Mouse (Mus musculus): ENCODE data around the gene Zfp28. TPM values are rescaled to one million over a fixed set of nuclear protein-coding genes. Genes with fewer than 3 reads are reported as not detected.
A peak's percentile ranks its signal among the peaks of the same experiment; 100 is the strongest.
"Not testable (repeated sequence)": the region's sequence is repeated elsewhere in the genome, so short reads cannot be mapped to it uniquely, and the experiment has no call there.

Gene Zfp28
- polyA plus RNA-seq, 1 experiment from 2014 or later = 8.3 TPM

DNA sequence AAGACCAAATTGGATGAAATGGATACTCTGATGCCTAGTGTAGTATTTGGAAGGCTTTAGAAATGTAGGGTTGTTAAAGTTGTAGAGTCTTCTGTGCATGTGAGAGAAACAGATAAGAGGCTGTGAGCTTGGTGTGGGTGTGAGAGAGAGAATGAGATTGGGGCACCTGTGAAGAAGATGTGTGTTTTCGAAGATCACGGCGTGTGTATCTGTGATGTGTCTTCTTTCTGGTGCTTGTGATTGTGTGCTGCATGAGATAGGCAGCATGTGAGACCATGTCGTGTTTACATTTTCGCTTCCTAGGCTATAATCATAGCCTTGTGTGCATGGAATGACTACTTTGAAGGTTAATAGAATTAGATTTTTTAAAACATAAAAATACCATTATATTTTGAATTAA is 15.9 kb upstream of the Zfp28 start:
- H3K4me1 ChIP-seq = peaks cover 6% of the 10 kb centered on the region
- no peak overlapping the region for H3K27ac ChIP-seq
- 92% methylated on average over 5 of the region's 5 CpGs for WGBS
- no peaks in the 10 kb centered on the region for H3K27me3 ChIP-seq
- H3K9me3 ChIP-seq (replicated peaks) = no peaks in the 10 kb centered on the region
- ATAC-seq (replicated peaks; ENCODE audit: low FRiP score) = no peak
- no peak overlapping the region for H3K4me2 ChIP-seq
- H3K4me3 ChIP-seq (replicated peaks) = no peak overlapping the region
- H3K9ac ChIP-seq = no peak overlapping the region
- H3K36me3 ChIP-seq = no peaks in the 10 kb centered on the region

GRCm38 (mm10) chr7:6368146-6368545 is 14.9 kb upstream of the Zfp28 start:
- not testable (repeated sequence) for ATAC-seq (replicated peaks; ENCODE audit: low FRiP score); H3K27me3 ChIP-seq; H3K4me2 ChIP-seq; H3K36me3 ChIP-seq; H3K9me3 ChIP-seq (replicated peaks); H3K4me3 ChIP-seq (replicated peaks); H3K4me1 ChIP-seq; H3K27ac ChIP-seq; H3K9ac ChIP-seq
- WGBS = 78% methylated on average over 5 of the region's 5 CpGs

GRCm38 (mm10) chr7:6369460-6369859 is 13.6 kb upstream of the Zfp28 start:
- Histone ChIP-seq H3K4me3 (replicated peaks) (no peak overlapping the region), H3K4me2 (no peak overlapping the region), H3K27me3 (no peaks in the 10 kb centered on the region), H3K9me3 (replicated peaks) (no peaks in the 10 kb centered on the region), H3K9ac (no peak overlapping the region), H3K4me1 (no peaks in the 10 kb centered on the region), H3K27ac (no peak overlapping the region), H3K36me3 (no peaks in the 10 kb centered on the region)
- ATAC-seq (replicated peaks; ENCODE audit: low FRiP score) = no peak
- WGBS = 91% methylated on average over 3 of the region's 3 CpGs

DNA sequence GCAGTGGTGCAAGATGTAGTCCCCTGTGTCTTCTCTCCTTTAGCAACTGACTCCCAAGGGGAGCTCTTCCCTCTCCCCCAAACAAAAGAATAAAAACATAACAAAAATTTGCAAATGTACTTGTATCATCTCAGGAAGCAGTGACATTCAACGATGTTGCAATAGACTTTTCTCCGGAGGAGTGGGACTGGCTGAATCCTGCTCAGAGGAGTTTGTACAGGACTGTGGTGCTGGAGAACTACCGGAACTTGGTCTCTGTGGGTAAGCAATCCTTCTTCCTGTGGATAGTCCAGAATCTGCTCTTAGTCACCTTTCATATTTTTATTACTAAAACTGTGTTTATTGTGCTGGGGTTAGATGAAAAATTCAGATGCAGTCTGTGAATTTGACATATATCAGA is 10.1 kb upstream of the Zfp28 start:
- Histone ChIP-seq H3K4me2 (no peak overlapping the region), H3K4me3 (replicated peaks) (no peak overlapping the region), H3K27me3 (no peaks in the 10 kb centered on the region), H3K27ac (no peak overlapping the region), H3K9me3 (replicated peaks) (no peaks in the 10 kb centered on the region), H3K4me1 (no peaks in the 10 kb centered on the region), H3K36me3 (no peaks in the 10 kb centered on the region), H3K9ac (no peak overlapping the region)
- 89% methylated on average over 3 of the region's 3 CpGs for WGBS
- ATAC-seq (replicated peaks; ENCODE audit: low FRiP score) = no peak

- no peaks in the 10 kb centered on the region for H3K36me3 ChIP-seq
- 82% methylated on average over 8 of the region's 8 CpGs for WGBS
- H3K27me3 ChIP-seq = no peaks in the 10 kb centered on the region
- H3K4me2 ChIP-seq = no peak overlapping the region
- H3K27ac ChIP-seq = no peak overlapping the region
- H3K9ac ChIP-seq = no peak overlapping the region
- H3K4me3 ChIP-seq (replicated peaks) = no peak overlapping the region
- peaks cover 9% of the 10 kb centered on the region for H3K4me1 ChIP-seq
- H3K9me3 ChIP-seq (replicated peaks) = no peaks in the 10 kb centered on the region
- no peak for ATAC-seq (replicated peaks; ENCODE audit: low FRiP score)
These were observed 4.7 kb upstream of the Zfp28 start for GRCm38 (mm10) chr7:6378441-6378840.

GRCm38 (mm10) chr7:6381431-6381830 is 1.7 kb upstream of the Zfp28 start:
- Histone ChIP-seq H3K27me3 (no peaks in the 10 kb centered on the region), H3K36me3 (0 out of 2 replicates have a peak, but pooled peaks cover 3% of the 10 kb centered on the region), H3K27ac (no peak overlapping the region), H3K9me3 (replicated peaks) (no peaks in the 10 kb centered on the region), H3K9ac (no peak overlapping the region), H3K4me3 (replicated peaks) (no peak overlapping the region), H3K4me2 (no peak overlapping the region), H3K4me1 (peaks cover 17% of the 10 kb centered on the region)
- 86% methylated on average over 2 of the region's 2 CpGs for WGBS
- ATAC-seq (replicated peaks; ENCODE audit: low FRiP score) = no peak

- peak overlapping the region; percentile 75 for H3K4me2 ChIP-seq
- no peak overlapping the region for H3K27ac ChIP-seq
- peaks cover 17% of the 10 kb centered on the region for H3K4me1 ChIP-seq
- no peaks in the 10 kb centered on the region for H3K9me3 ChIP-seq (replicated peaks)
- peak overlapping the region; percentile 59 for H3K4me3 ChIP-seq (replicated peaks)
- no peak for ATAC-seq (replicated peaks; ENCODE audit: low FRiP score)
- no peaks in the 10 kb centered on the region for H3K27me3 ChIP-seq
- 65% methylated on average over 8 of the region's 8 CpGs for WGBS
- H3K36me3 ChIP-seq = peaks cover 3% of the 10 kb centered on the region; the same call in 1 of the 2 replicates
- H3K9ac ChIP-seq = no peak overlapping the region
These were observed 916 bp downstream of the Zfp28 start for GRCm38 (mm10) chr7:6384011-6384410.

- H3K9ac ChIP-seq = no peak overlapping the region
- no peak for ATAC-seq (replicated peaks; ENCODE audit: low FRiP score)
- no peak overlapping the region for H3K4me3 ChIP-seq (replicated peaks)
- no peak overlapping the region for H3K4me2 ChIP-seq
- no peaks in the 10 kb centered on the region for H3K27me3 ChIP-seq
- 95% methylated on average over 8 of the region's 8 CpGs for WGBS
- H3K27ac ChIP-seq = no peak overlapping the region
- H3K36me3 ChIP-seq = peaks cover 25% of the 10 kb centered on the region
- H3K9me3 ChIP-seq (replicated peaks) = no peaks in the 10 kb centered on the region
- H3K4me1 ChIP-seq = peaks cover 16% of the 10 kb centered on the region
These were observed 3.9 kb downstream of the Zfp28 start for GRCm38 (mm10) chr7:6386995-6387394.

DNA sequence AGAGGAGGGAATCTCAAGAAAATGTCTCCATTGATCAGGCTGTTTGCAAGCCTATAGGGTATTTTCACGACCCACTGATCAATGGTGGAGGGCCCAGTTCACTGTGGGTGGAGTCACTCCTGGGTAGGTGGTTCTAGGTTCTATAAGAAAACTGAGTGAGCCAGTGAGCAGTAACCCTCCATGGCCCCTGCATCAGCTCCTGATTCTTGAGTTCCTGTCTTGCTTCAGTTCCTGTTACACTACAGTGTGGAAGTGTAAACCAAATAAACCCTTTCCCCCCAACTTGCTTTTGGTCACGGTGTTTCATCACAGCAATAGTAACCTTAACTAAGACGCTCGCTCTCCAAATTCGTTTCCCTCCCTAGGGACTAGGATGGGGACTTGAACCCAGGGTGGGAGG is 5.9 kb downstream of the Zfp28 start:
- Histone ChIP-seq H3K9me3 (replicated peaks) (no peaks in the 10 kb centered on the region), H3K9ac (no peak overlapping the region), H3K4me2 (no peak overlapping the region), H3K27ac (no peak overlapping the region), H3K36me3 (peaks cover 44% of the 10 kb centered on the region), H3K27me3 (no peaks in the 10 kb centered on the region), H3K4me3 (replicated peaks) (no peak overlapping the region), H3K4me1 (peaks cover 3% of the 10 kb centered on the region)
- no peak for ATAC-seq (replicated peaks; ENCODE audit: low FRiP score)
- 87% methylated on average over 5 of the region's 5 CpGs for WGBS

- no peak overlapping the region for H3K4me2 ChIP-seq
- no peak for ATAC-seq (replicated peaks; ENCODE audit: low FRiP score)
- no peak overlapping the region for H3K4me3 ChIP-seq (replicated peaks)
- no peaks in the 10 kb centered on the region for H3K4me1 ChIP-seq
- H3K9ac ChIP-seq = no peak overlapping the region
- peaks cover 49% of the 10 kb centered on the region for H3K36me3 ChIP-seq
- no peak overlapping the region for H3K27ac ChIP-seq
- H3K27me3 ChIP-seq = no peaks in the 10 kb centered on the region
- WGBS = 73% methylated on average over 5 of the region's 5 CpGs
- H3K9me3 ChIP-seq (replicated peaks) = no peaks in the 10 kb centered on the region
These were observed 6.4 kb downstream of the Zfp28 start for GRCm38 (mm10) chr7:6389449-6389848.

DNA sequence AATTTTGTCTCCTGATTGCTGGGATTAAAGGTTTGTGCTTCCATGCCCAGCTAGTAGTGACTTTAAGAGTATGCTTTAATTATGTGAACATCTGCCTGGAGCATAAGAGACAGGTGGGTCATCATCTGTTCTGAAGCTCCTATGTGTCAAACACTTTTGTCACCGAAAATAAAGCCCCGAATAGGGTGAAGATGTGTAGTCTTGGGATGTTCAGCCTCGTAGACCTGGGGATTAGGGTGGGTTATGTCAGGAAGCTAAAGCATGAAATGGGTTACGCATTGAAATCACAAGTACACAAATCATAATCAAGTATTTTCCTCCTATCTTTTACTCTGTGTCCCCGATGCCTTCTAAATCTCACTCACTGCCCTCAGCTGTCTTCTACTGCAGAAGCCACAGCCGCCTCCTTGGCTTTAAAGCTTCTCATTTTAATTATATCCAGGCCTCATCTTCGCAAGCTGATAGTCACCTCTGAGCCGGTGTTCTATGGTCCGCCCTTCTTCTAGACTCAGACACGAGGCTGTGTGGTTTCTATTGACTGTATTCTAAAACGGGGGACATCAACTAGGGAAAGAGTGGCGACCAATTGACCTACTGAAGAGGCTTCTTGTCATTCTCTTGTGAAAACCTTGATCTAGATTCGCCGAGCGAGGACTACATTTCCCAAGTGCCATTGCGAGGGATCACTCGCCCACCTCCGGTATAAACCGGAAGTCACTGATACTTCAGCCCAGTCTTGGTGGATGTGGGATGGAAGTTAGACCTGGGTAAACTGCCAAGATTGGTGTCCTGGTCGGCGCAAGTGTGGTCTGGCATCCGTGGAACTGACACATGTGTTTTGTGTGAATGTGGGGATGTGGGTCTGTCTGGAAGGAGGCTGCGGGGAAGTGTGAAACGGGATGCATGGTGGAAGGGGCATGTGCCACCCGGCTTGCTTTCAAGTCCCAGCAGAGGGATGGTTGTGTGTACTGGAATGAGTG is 15.2 kb downstream of the Zfp28 start, which contains the start of gene Smim17:
Smim17 (plus strand) TSS at position 720 of the 980 bp plus-strand sequence.
- WGBS = 27% methylated on average over 25 of the region's 25 CpGs

DNA sequence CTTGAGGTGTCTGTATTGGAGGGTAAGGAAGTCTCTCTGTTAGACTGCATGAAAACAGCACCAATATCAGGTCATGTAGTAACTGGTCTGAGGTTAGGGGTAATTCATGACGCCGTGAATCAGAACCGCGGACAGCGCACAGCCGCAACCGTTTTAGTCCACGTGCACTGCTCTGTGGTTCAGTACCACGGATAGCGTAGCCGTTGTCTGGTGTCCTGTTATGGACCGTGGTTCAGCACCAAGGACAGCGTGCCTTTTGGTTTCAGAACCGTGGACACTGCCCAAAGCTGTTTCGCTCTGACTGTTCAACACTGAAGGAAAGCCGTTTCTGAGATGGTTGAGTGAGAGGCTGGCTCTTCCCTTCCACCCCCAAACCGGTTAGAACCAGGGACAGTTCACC is 26.9 kb downstream of the Zfp28 start, which contains the start of gene Gm20715:
Gm20715 (plus strand) TSS at position 235 of the 400 bp plus-strand sequence.
- H3K9ac ChIP-seq = no peak within 1 kb of the TSS
- H3K36me3 ChIP-seq = no peaks in the 10 kb centered on the region
- H3K4me2 ChIP-seq = no peak within 1 kb of the TSS
- no peaks in the 10 kb centered on the region for H3K9me3 ChIP-seq (replicated peaks)
- H3K4me3 ChIP-seq (replicated peaks) = no peak within 1 kb of the TSS
- peak; percentile 98 for ATAC-seq (replicated peaks; ENCODE audit: low FRiP score)
- no peaks in the 10 kb centered on the region for H3K27me3 ChIP-seq
- no peaks in the 10 kb centered on the region for H3K4me1 ChIP-seq
- no peak within 1 kb of the TSS for H3K27ac ChIP-seq
- WGBS = 1% methylated on average over 17 of the region's 17 CpGs

More for the DNA sequence above, 15.2 kb downstream of the Zfp28 start, which contains the start of gene Smim17:
- Histone ChIP-seq H3K4me2 (peak within 1 kb of the TSS; percentile 70), H3K9ac (peak within 1 kb of the TSS; percentile 48), H3K27ac (no peak within 1 kb of the TSS), H3K27me3 (no peaks in the 10 kb centered on the region), H3K4me1 (no peaks in the 10 kb centered on the region), H3K9me3 (replicated peaks) (no peaks in the 10 kb centered on the region), H3K36me3 (peaks cover 27% of the 10 kb centered on the region), H3K4me3 (replicated peaks) (peak within 1 kb of the TSS; percentile 53)
- ATAC-seq (replicated peaks; ENCODE audit: low FRiP score) = peak; percentile 90
